ENCODE assay signal across 8 mouse cellular contexts in genomic region chr8:77772210-77772886, GRCm38 (mm10). TPM values are rescaled to one million over a fixed set of nuclear protein-coding genes. Genes with fewer than 3 reads are reported as not detected.
DNase-seq lines count a peak whose midpoint lies in the region; ATAC-seq and TF ChIP-seq lines count a peak whose summit lies in the region.

No protein-coding gene starts in this region.

- no peak overlapping the region for H3K9ac ChIP-seq in heart, embryonic 13.5 days

- no peak overlapping the region for H3K4me2 ChIP-seq in heart, embryonic 13.5 days

- peak; percentile 70 for ATAC-seq in heart, embryonic 13.5 days (ENCODE audit: extremely low read depth, insufficient number of reproducible peaks, low FRiP score, low TSS enrichment)
- no peak for ATAC-seq in megakaryocyte-erythroid progenitor cell, adult 5-6 weeks (replicated peaks; ENCODE audit: low FRiP score, low TSS enrichment, poor library complexity, severe bottlenecking)
- ATAC-seq in inflammation-experienced regulatory T-cells, adult 6 months: no peak

- DNase-seq in cerebellum, postnatal 10 days: peak; percentile 27 to 35
- DNase-seq in cerebellum, adult 9-10 months: no peak
- peak; percentile 32 for DNase-seq in 416B (ENCODE audit: low read depth)
- peak; percentile 39 to 47 for DNase-seq in kidney, postnatal 4 days
- DNase-seq in thymus, adult 2 months: no peak

- no peaks in the 10 kb centered on the region for H3K9me3 ChIP-seq in heart, embryonic 13.5 days

- WGBS in heart, embryonic 13.5 days: 19% methylated on average over 5 of the region's 5 CpGs
- 96% methylated on average over 5 of the region's 5 CpGs for WGBS in thymus, adult 2 months

- peak overlapping the region; percentile 85 for H3K27ac ChIP-seq in heart, embryonic 13.5 days (replicated peaks)
- H3K27ac ChIP-seq in thymus, adult 2 months (ENCODE audit: control insufficient read depth, insufficient read depth, low read length): no peak overlapping the region

- TF ChIP-seq CTCF in thymus, adult 2 months (IDR thresholded peaks at IDR 0.05; ENCODE audit: borderline replicate concordance, control insufficient read depth, extremely low read depth, insufficient read depth, low read length, poor library complexity): no peak

- no peak for TF ChIP-seq POLR2A in thymus, adult 2 months (IDR thresholded peaks at IDR 0.05; ENCODE audit: control insufficient read depth, extremely low read depth, insufficient read depth, low read length, poor library complexity)

- no peaks in the 10 kb centered on the region for H3K27me3 ChIP-seq in heart, embryonic 13.5 days (replicated peaks)
- no peaks in the 10 kb centered on the region for H3K27me3 ChIP-seq in thymus, adult 2 months (ENCODE audit: control insufficient read depth, insufficient read depth, low read length)

- no peaks in the 10 kb centered on the region for H3K36me3 ChIP-seq in heart, embryonic 13.5 days
- H3K36me3 ChIP-seq in thymus, adult 2 months (ENCODE audit: control insufficient read depth, insufficient read depth, low read length): no peaks in the 10 kb centered on the region

- peaks cover 23% of the 10 kb centered on the region for H3K4me1 ChIP-seq in heart, embryonic 13.5 days
- no peaks in the 10 kb centered on the region for H3K4me1 ChIP-seq in thymus, adult 2 months (replicated peaks; ENCODE audit: control insufficient read depth, insufficient read depth, low read length)

- no peak overlapping the region for H3K4me3 ChIP-seq in heart, embryonic 13.5 days
- H3K4me3 ChIP-seq in thymus, adult 2 months (ENCODE audit: control insufficient read depth, insufficient read depth, low read length): no peak overlapping the region

RNA-seq across cellular contexts. Expression of gene Ednra, which starts 48.1 kb away (rescaled TPM):
- polyA plus RNA-seq in heart, embryonic 13.5 days (2015; fragmentation: Nextera tagmentation; extraction: Ambion mirVana): 38.2 and 42.8 TPM in 2 replicates
- total RNA-seq in megakaryocyte-erythroid progenitor cell, adult 5-6 weeks (2014; fragmentation: Nextera tagmentation): not detected in 2 replicates
- not detected in 2 replicates for total RNA-seq in megakaryocyte-erythroid progenitor cell, adult 5-6 weeks (2017)
- polyA plus RNA-seq in inflammation-experienced regulatory T-cells, adult 6 months (2017; shearing (Covaris generic)): not detected
- polyA plus RNA-seq in thymus, adult 2 months (2012; rRNA removed): 2.1 and 3.3 TPM in 2 replicates

Comparison
In these comparisons a context has a peak if more than half of its experiments do, and no peak if none do; other contexts are left out.
1. DNase-seq: peak in cerebellum, postnatal 10 days (2 of 2), 416B (single experiment) and kidney, postnatal 4 days (2 of 2); none in cerebellum, adult 9-10 months (single experiment) and thymus, adult 2 months (single experiment).